Mouse (Mus musculus) olfactory bulb, adult 2 months (tissue): ENCODE data around the gene Ces1c. TPM values are rescaled to one million over a fixed set of nuclear protein-coding genes. Genes with fewer than 3 reads are reported as not detected.

ENCODE experiments used
- H3K27ac ChIP-seq: fragments of 200-500 bp; 2 replicates; pipeline ENCODE4 v1.5.1; 2012; ENCODE audit warnings: low read depth, low read length; ENCODE audit not compliant: insufficient read depth
- H3K4me1 ChIP-seq: fragments of 200-500 bp; 2 replicates; pipeline ENCODE4 v1.6.1; 2012; ENCODE audit warnings: low read length; ENCODE audit not compliant: control insufficient read depth, insufficient read depth
- H3K4me3 ChIP-seq: fragments of 200-500 bp; 2 replicates; pipeline ENCODE4 v1.5.1; 2012; ENCODE audit warnings: mild to moderate bottlenecking, low read depth, low read length, moderate library complexity; ENCODE audit not compliant: insufficient read depth
- CTCF ChIP-seq: fragments of 200-500 bp; IDR thresholded peaks from 2 replicates; pipeline ENCODE4 v1.5.1; 2012; ENCODE audit warnings: low read depth, mild to moderate bottlenecking, low read length, moderate library complexity; ENCODE audit not compliant: insufficient read depth
- POLR2A ChIP-seq: fragments of 200-500 bp; IDR thresholded peaks from 2 replicates; pipeline ENCODE4 v1.6.1; 2012; ENCODE audit warnings: mild to moderate bottlenecking, low read depth, low read length, moderate library complexity; ENCODE audit not compliant: insufficient read depth
- WGBS: fragments of 180-500 bp; shearing (Covaris S2); methylation state at CpG from one replicate; pipeline ENCODE4 v1.1.7; 2018; 5-methylcytosine and 5-hydroxymethylcytosine counted together
- polyA plus RNA-seq: library from polyadenylated mRNA; stranded (reverse); fragments of >200 nt; gene quantifications from 2 replicates; pipeline ENCODE4 v1.2.4, GENCODE M21; 2012; ENCODE audit warnings: low replicate concordance; ENCODE audit not compliant: missing spikeins, insufficient read depth, insufficient read length

Gene Ces1c
- polyA plus RNA-seq, 1 experiment: not detected

GRCm38 (mm10) chr8:93132196-93132595 lies 1.1 kb upstream of the Ces1c start:
- Histone ChIP-seq H3K27ac (no peak overlapping the region), H3K4me3 (no peak overlapping the region), H3K4me1 (no peaks in the 10 kb centered on the region)
- TF ChIP-seq POLR2A: no peak
- no peak for TF ChIP-seq CTCF
- 97% methylated on average over 2 of the region's 2 CpGs for WGBS

- Histone ChIP-seq H3K27ac (no peak overlapping the region), H3K4me1 (no peaks in the 10 kb centered on the region), H3K4me3 (no peak overlapping the region)
- TF ChIP-seq CTCF (no peak), POLR2A (no peak)
- 73% methylated on average over 2 of the region's 2 CpGs for WGBS
These were observed 4.6 kb downstream of the Ces1c start for GRCm38 (mm10) chr8:93126476-93126875.

GRCm38 (mm10) chr8:93122005-93122404 lies 9.1 kb downstream of the Ces1c start:
- Histone ChIP-seq H3K4me1 (no peaks in the 10 kb centered on the region), H3K27ac (no peak overlapping the region), H3K4me3 (no peak overlapping the region)
- WGBS: 94% methylated on average over 1 of the region's 1 CpGs
- TF ChIP-seq POLR2A (no peak), CTCF (no peak)

- Histone ChIP-seq H3K27ac (no peak overlapping the region), H3K4me3 (no peak overlapping the region), H3K4me1 (no peaks in the 10 kb centered on the region)
- TF ChIP-seq POLR2A (no peak), CTCF (no peak)
These were observed 35.7 kb downstream of the Ces1c start for GRCm38 (mm10) chr8:93095376-93095775.

GRCm38 (mm10) chr8:93091324-93091723 lies 39.8 kb downstream of the Ces1c start:
- H3K4me1 ChIP-seq: no peaks in the 10 kb centered on the region
- 50% methylated on average over 1 of the region's 1 CpGs for WGBS
- H3K27ac ChIP-seq: no peak overlapping the region

GRCm38 (mm10) chr8:93088686-93089122 lies 42.4 kb downstream of the Ces1c start:
- 4% methylated on average over 2 of the region's 2 CpGs for WGBS
- Histone ChIP-seq H3K4me3 (no peak overlapping the region), H3K4me1 (no peaks in the 10 kb centered on the region), H3K27ac (no peak overlapping the region)
- TF ChIP-seq CTCF (no peak), POLR2A (no peak)

More at GRCm38 (mm10) chr8:93091324-93091723, 39.8 kb downstream of the Ces1c start:
- no peak overlapping the region for H3K4me3 ChIP-seq
- TF ChIP-seq CTCF (no peak), POLR2A (no peak)

- WGBS: 27% methylated on average over 7 of the region's 7 CpGs
- TF ChIP-seq POLR2A (no peak), CTCF (no peak)
These were observed 42.9 kb downstream of the Ces1c start for GRCm38 (mm10) chr8:93088193-93088592.

GRCm38 (mm10) chr8:93079887-93080286 lies 51.2 kb downstream of the Ces1c start, which contains the start of gene Ces1b:
TSS of gene Ces1b (minus strand) at chr8:93080017.
- Histone ChIP-seq H3K4me1 (no peaks in the 10 kb centered on the region), H3K27ac (no peak within 1 kb of the TSS), H3K4me3 (no peak within 1 kb of the TSS)
- TF ChIP-seq POLR2A (no peak), CTCF (no peak)
- 81% methylated on average over 2 of the region's 2 CpGs for WGBS

More at GRCm38 (mm10) chr8:93088193-93088592, 42.9 kb downstream of the Ces1c start:
- no peaks in the 10 kb centered on the region for H3K4me1 ChIP-seq
- no peak overlapping the region for H3K4me3 ChIP-seq
- H3K27ac ChIP-seq: no peak overlapping the region

GRCm38 (mm10) chr8:93075251-93075650 lies 55.8 kb downstream of the Ces1c start:
- Histone ChIP-seq H3K4me3 (no peak overlapping the region), H3K27ac (no peak overlapping the region), H3K4me1 (no peaks in the 10 kb centered on the region)
- 87% methylated on average over 4 of the region's 4 CpGs for WGBS
- TF ChIP-seq CTCF: no peak
- no peak for TF ChIP-seq POLR2A
